Mouse (Mus musculus): ENCODE data around the gene Polr2b. TPM values are rescaled to one million over a fixed set of nuclear protein-coding genes. Genes with fewer than 3 reads are reported as not detected.
A peak's percentile ranks its signal among the peaks of the same experiment; 100 is the strongest.

Gene Polr2b
- total RNA-seq (2021) = 10 to 100 TPM; 33.3 to 36.2 TPM

- intact Hi-C loops (cut with DNase I) = loop anchor here (5.0 kb wide), 1 partner anchor 97 kb away; the partner anchor contains the start of gene Igfbp7
- peak; percentile 99 to 100 for DNase-seq
These were observed at the start of gene Polr2b, which contains the start of gene Noa1 for GRCm38 (mm10) chr5:77309924-77310772. Gene Polr2b, plus strand, starts transcription at chr5:77310147. Gene Noa1, minus strand, starts transcription at chr5:77310084.

GRCm38 (mm10) chr5:77261137-77261536, 48.8 kb upstream of the Polr2b start:
- intact Hi-C loops (cut with DNase I) = no loop called here
- DNase-seq = no peak

GRCm38 (mm10) chr5:77262105-77262504, 47.8 kb upstream of the Polr2b start:
- intact Hi-C loops (cut with DNase I) = no loop called here
- no peak for DNase-seq

- intact Hi-C loops (cut with DNase I) = no loop called here
- DNase-seq = peak; percentile 84
These were observed 44.8 kb upstream of the Polr2b start, which contains the start of gene Rest for GRCm38 (mm10) chr5:77265081-77265670. Gene Rest, plus strand, starts transcription at chr5:77265491.

- peak; percentile 79 to 81 for DNase-seq
- intact Hi-C loops (cut with DNase I) = no loop called here
These were observed 44.3 kb upstream of the Polr2b start for GRCm38 (mm10) chr5:77265671-77266065.

- peak; percentile 66 to 71 for DNase-seq
These were observed 43.7 kb upstream of the Polr2b start for GRCm38 (mm10) chr5:77266066-77266885.

GRCm38 (mm10) chr5:77266886-77267401, 43.0 kb upstream of the Polr2b start:
- intact Hi-C loops (cut with DNase I) = no loop called here
- peak; percentile 30 to 34 for DNase-seq

More at GRCm38 (mm10) chr5:77266066-77266885, 43.7 kb upstream of the Polr2b start:
- intact Hi-C loops (cut with DNase I) = no loop called here

GRCm38 (mm10) chr5:77267441-77267840, 42.5 kb upstream of the Polr2b start:
- DNase-seq = no peak
- intact Hi-C loops (cut with DNase I) = no loop called here

- intact Hi-C loops (cut with DNase I) = no loop called here
- no peak for DNase-seq
These were observed 41.9 kb upstream of the Polr2b start for GRCm38 (mm10) chr5:77267957-77268624.

- intact Hi-C loops (cut with DNase I) = no loop called here
- no peak for DNase-seq
These were observed 40.5 kb upstream of the Polr2b start for GRCm38 (mm10) chr5:77269399-77269798.

- intact Hi-C loops (cut with DNase I) = no loop called here
- no peak for DNase-seq
These were observed 36.8 kb upstream of the Polr2b start for GRCm38 (mm10) chr5:77273151-77273550.

GRCm38 (mm10) chr5:77275950-77276349, 34.0 kb upstream of the Polr2b start:
- intact Hi-C loops (cut with DNase I) = no loop called here
- peak in 1 of 2 experiments; percentile 49 for DNase-seq

- intact Hi-C loops (cut with DNase I) = no loop called here
- DNase-seq = no peak
These were observed 32.7 kb upstream of the Polr2b start for GRCm38 (mm10) chr5:77277204-77277603.

- no peak for DNase-seq
- intact Hi-C loops (cut with DNase I) = no loop called here
These were observed 28.3 kb upstream of the Polr2b start for GRCm38 (mm10) chr5:77281518-77282174.

- intact Hi-C loops (cut with DNase I) = no loop called here
- DNase-seq = no peak
These were observed 27.7 kb upstream of the Polr2b start for GRCm38 (mm10) chr5:77282242-77282641.

- DNase-seq = no peak
- intact Hi-C loops (cut with DNase I) = no loop called here
These were observed 24.3 kb upstream of the Polr2b start for GRCm38 (mm10) chr5:77285685-77286084.

GRCm38 (mm10) chr5:77286904-77287303, 23.0 kb upstream of the Polr2b start:
- intact Hi-C loops (cut with DNase I) = no loop called here
- DNase-seq = no peak

GRCm38 (mm10) chr5:77287901-77288300, 22.0 kb upstream of the Polr2b start:
- intact Hi-C loops (cut with DNase I) = no loop called here
- DNase-seq = no peak

GRCm38 (mm10) chr5:77289686-77290085, 20.3 kb upstream of the Polr2b start:
- no peak for DNase-seq
- intact Hi-C loops (cut with DNase I) = no loop called here

- DNase-seq = no peak
- intact Hi-C loops (cut with DNase I) = no loop called here
These were observed 19.3 kb upstream of the Polr2b start for GRCm38 (mm10) chr5:77290606-77291005.

Data from heart, postnatal 10 days (tissue).